Mouse (Mus musculus): ENCODE data around the gene Sh3glb1. TPM values are rescaled to one million over a fixed set of nuclear protein-coding genes. Genes with fewer than 3 reads are reported as not detected.

Gene Sh3glb1
- 33.4 and 35.6 TPM in 2 replicates for polyA plus RNA-seq (2012; rRNA removed)

GRCm38 (mm10) chr3:144719901-144720747, at the start of gene Sh3glb1:
TSS of gene Sh3glb1 (minus strand) at chr3:144720335.

GRCm38 (mm10) chr3:144760592-144761309, 40.6 kb upstream of the Sh3glb1 start, which contains the start of gene Clca3a1:
TSS of gene Clca3a1 (minus strand) at chr3:144760977.

Other genes starting within 250 kb of the Sh3glb1 start
- gene Hs2st1, start 150.2 kb downstream of the Sh3glb1 start, polyA plus RNA-seq (2012; rRNA removed), result 26.1 and 28.4 TPM in 2 replicates
- 309 and 334 TPM in 2 replicates for gene Selenof, start 150.0 kb downstream of the Sh3glb1 start, polyA plus RNA-seq (2012; rRNA removed)
- gene Clca3a1, start 40.6 kb upstream of the Sh3glb1 start, polyA plus RNA-seq (2012; rRNA removed), result 0.58 and 1.3 TPM in 2 replicates
- 0.17 and 0.38 TPM in 2 replicates for gene Clca3a2, start 99.2 kb upstream of the Sh3glb1 start, polyA plus RNA-seq (2012; rRNA removed)
- 0.03 TPM in 1 of 2 replicates, not detected in the other for gene Clca3b, start 129.0 kb upstream of the Sh3glb1 start, polyA plus RNA-seq (2012; rRNA removed)
- 0.01 and 0.03 TPM in 2 replicates for gene Clca4b, start 212.2 kb upstream of the Sh3glb1 start, polyA plus RNA-seq (2012; rRNA removed)